Mouse (Mus musculus) hindbrain, embryonic 10.5 days (tissue): ENCODE measurements around the gene Senp1. TPM values are rescaled to one million over a fixed set of nuclear protein-coding genes. Genes with fewer than 3 reads are reported as not detected.

Experiments
- DNase-seq: peaks from one replicate; pipeline ENCODE4 v3.0.0-alpha.2; 2017; ENCODE audit warnings: low spot score
- H3K27ac ChIP-seq: fragments of 300-500 bp; sonication (generic); 2 replicates; pipeline ENCODE4 v1.5.1; 2016; ENCODE audit warnings: mild to moderate bottlenecking, moderate library complexity
- H3K27me3 ChIP-seq: fragments of 300-500 bp; sonication (generic); 2 replicates; pipeline ENCODE4 v1.6.1; 2016; ENCODE audit warnings: mild to moderate bottlenecking; ENCODE audit not compliant: poor library complexity, insufficient read depth, severe bottlenecking
- H3K36me3 ChIP-seq: fragments of 300-500 bp; sonication (generic); 2 replicates; pipeline ENCODE4 v1.6.1; 2016; ENCODE audit warnings: mild to moderate bottlenecking, moderate library complexity
- H3K4me1 ChIP-seq: fragments of 300-500 bp; sonication (generic); replicated peaks from 2 replicates; pipeline ENCODE4 v1.6.1; 2016; ENCODE audit warnings: mild to moderate bottlenecking
- H3K4me3 ChIP-seq: fragments of 300-500 bp; sonication (generic); 2 replicates; pipeline ENCODE4 v1.5.1; 2016; ENCODE audit warnings: mild to moderate bottlenecking, moderate library complexity
- H3K9me3 ChIP-seq: fragments of 300-500 bp; sonication (generic); 2 replicates; pipeline ENCODE4 v1.6.1; 2016; ENCODE audit warnings: mild to moderate bottlenecking, moderate library complexity
- WGBS: fragments of 180-500 bp; shearing (Covaris S2); methylation state at CpG from one replicate; pipeline ENCODE4 v1.1.7; 2016; 5-methylcytosine and 5-hydroxymethylcytosine counted together
- polyA plus RNA-seq: library from polyadenylated mRNA; unstranded; fragments of >200 nt; fragmentation: Nextera tagmentation; extraction: Ambion mirVana; gene quantifications from 2 replicates; pipeline ENCODE4 v1.2.1, GENCODE M21; 2016

Senp1 gene
- polyA plus RNA-seq = 36.5 and 44.1 TPM in 2 replicates

DNA sequence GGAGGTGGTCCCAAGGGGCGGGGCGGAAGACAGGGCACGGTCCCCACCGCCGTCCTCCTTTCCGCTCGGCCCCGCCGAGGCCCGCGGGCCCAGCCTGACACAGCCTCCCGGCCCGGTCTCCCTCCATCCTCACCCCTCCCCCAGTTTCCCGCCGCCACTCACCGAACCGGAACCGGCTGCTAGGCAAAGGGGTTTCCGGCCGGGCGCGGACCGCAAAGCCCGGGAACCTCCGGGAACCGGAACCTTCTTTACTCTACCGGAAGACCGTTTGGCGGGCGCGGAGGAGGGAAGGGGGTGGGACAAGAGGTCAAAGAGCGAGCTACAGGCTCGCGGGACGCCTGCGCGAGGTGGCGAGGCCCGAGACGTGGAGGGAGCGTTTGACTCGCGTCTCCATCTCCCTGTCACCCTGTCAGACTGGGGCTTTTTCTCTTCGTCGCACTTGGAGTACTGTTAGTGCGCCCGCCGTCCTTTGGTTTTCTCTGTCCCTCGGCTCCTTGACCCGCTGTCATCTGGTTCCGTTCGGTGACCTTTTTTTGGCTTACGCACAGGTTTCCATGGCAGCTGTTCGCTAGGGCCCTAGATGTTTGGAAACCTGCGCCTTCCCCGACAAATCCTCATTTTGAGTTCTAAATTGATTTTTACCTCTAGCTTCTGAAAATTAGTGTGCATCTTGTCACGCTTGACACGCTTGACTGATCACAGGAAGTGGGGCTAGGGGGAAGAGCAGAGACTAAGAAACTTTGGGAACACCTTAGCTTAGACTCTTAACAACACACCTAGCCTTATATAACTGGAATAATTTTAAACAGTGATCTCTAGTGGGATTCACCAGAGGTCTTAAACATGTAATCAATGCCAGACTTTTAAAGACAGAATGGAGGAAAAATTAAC is at the start of gene Senp1:
Gene Senp1 (minus strand): TSS at position 624 of the 891 bp plus-strand sequence.
- H3K4me1 ChIP-seq = peaks cover 22% of the 10 kb centered on the region
- under 1% methylated on average over 58 of the region's 58 CpGs for WGBS

DNA sequence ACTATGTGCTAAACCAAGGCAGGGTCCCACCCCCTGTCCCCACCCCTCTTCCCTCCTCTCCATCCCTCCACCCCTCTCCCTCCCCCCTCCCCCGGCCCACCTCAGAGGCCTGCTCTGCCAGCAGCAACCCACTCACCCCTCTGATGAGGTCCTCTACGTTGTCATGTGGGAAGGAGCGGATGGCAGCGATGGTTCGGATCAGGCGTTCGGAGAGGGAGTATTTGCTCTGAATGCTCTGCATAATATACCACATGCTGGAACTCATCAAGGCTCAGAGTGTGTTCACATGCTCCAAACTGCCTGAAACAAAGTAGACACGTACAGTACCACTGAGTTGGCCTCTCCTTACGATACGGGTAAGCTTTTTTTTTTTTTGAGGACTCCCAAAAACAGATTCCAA is 49.0 kb upstream of the Senp1 start:
- peaks cover 50% of the 10 kb centered on the region for H3K36me3 ChIP-seq
- no peak overlapping the region for H3K4me3 ChIP-seq
- no peaks in the 10 kb centered on the region for H3K9me3 ChIP-seq
- DNase-seq = no peak
- H3K4me1 ChIP-seq = peaks cover 19% of the 10 kb centered on the region
- H3K27ac ChIP-seq = no peak overlapping the region
- no peaks in the 10 kb centered on the region for H3K27me3 ChIP-seq
- WGBS = 81% methylated on average over 10 of the region's 10 CpGs

More for the DNA sequence above, at the start of gene Senp1:
- peak within 1 kb of the TSS; percentile 98 for H3K27ac ChIP-seq
- H3K9me3 ChIP-seq = no peaks in the 10 kb centered on the region
- peak within 1 kb of the TSS; percentile 97 for H3K4me3 ChIP-seq
- DNase-seq = peak; percentile 92
- no peaks in the 10 kb centered on the region for H3K27me3 ChIP-seq
- peaks cover 7% of the 10 kb centered on the region for H3K36me3 ChIP-seq

DNA sequence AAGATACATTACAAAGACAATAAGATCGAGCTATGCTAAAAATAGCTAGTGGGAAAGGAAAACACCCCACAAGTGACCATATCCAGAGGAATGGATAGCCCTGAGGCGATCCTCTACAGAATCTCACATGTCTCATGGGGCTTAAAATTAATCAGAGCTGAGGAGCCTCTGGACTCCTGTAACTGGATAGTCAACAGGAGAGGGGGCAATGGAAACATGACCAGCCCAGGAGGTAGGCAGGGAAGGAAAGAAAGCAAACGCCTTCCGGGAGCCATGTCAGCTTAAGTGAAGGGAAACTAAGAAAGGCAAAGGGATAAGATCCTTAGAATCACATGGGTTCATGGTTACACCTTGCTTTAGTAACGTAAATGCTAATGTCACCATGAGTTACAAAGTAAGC is 47.3 kb upstream of the Senp1 start:
- 93% methylated on average over 5 of the region's 5 CpGs for WGBS
- H3K36me3 ChIP-seq = peaks cover 67% of the 10 kb centered on the region
- peaks cover 15% of the 10 kb centered on the region for H3K4me1 ChIP-seq
- DNase-seq = no peak
- no peaks in the 10 kb centered on the region for H3K27me3 ChIP-seq
- no peaks in the 10 kb centered on the region for H3K9me3 ChIP-seq
- H3K4me3 ChIP-seq = no peak overlapping the region
- H3K27ac ChIP-seq = no peak overlapping the region

DNA sequence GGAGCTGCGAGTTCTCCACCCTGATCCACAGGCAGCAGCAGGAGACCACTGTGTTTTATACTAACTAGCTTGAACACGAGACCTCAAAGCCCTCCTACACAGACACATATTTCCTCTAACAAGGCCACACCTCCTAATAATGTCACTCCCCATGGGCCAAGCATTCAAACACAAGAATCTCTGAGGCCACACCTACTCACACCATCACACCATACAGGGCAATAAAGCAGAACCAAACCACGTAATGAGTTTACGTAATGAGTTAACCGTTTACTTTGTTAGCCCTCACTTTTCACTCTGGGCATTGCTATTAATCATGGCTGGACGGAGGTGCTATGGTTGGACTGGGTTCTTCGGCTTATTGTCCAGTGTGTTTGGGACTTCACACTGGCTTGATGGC is 46.2 kb upstream of the Senp1 start:
- DNase-seq = no peak
- WGBS = 92% methylated on average over 7 of the region's 7 CpGs
- no peak overlapping the region for H3K27ac ChIP-seq
- peaks cover 7% of the 10 kb centered on the region for H3K4me1 ChIP-seq
- H3K27me3 ChIP-seq = no peaks in the 10 kb centered on the region
- peaks cover 77% of the 10 kb centered on the region for H3K36me3 ChIP-seq
- H3K4me3 ChIP-seq = no peak overlapping the region
- no peaks in the 10 kb centered on the region for H3K9me3 ChIP-seq

DNA sequence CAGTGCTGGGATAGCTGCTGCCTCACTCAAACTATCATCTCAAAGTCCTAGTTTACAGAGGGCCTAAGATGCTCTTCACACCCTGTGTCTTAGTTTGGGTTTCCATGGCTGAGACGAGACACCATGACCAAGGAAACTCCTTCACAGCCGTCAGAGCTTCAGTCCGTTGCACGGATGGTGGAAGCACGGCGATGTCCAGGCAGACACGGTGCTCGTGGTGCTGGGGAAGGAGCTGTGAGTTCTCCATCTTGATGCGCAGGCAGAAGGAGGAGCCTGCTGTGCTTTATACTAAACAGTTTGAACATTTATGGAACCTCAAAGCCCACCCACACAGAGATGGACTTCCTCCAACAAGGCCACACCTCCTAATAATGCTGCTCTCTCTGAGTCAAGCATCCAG is 43.3 kb upstream of the Senp1 start:
- 92% methylated on average over 9 of the region's 9 CpGs for WGBS
- H3K4me3 ChIP-seq = no peak overlapping the region
- DNase-seq = no peak
- peaks cover 98% of the 10 kb centered on the region for H3K36me3 ChIP-seq
- no peaks in the 10 kb centered on the region for H3K4me1 ChIP-seq
- no peak overlapping the region for H3K27ac ChIP-seq
- H3K27me3 ChIP-seq = no peaks in the 10 kb centered on the region
- H3K9me3 ChIP-seq = no peaks in the 10 kb centered on the region

DNA sequence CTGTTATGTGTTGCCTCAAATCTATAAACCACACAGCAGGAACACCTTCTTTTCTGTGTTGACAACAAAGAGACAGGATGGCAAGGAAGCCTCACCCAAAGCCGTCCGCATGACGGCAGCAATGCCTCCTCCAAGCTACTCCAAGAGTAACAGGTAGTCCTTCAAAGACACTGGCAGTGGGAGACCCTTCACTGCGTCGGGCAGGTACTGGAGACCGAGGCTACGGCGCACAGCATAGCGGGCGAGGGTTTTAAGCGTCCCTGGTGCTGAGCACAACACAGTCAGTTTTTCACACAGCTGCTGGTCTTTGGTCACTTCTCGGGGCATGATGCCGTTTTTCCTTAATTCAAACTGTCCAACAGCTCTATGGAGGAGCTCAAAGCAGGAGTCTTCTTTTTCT is 42.1 kb upstream of the Senp1 start:
- no peak for DNase-seq
- Histone ChIP-seq H3K27me3 (no peaks in the 10 kb centered on the region), H3K4me3 (no peak overlapping the region), H3K4me1 (no peaks in the 10 kb centered on the region), H3K9me3 (no peaks in the 10 kb centered on the region), H3K27ac (no peak overlapping the region), H3K36me3 (peaks cover 97% of the 10 kb centered on the region)
- WGBS = 92% methylated on average over 13 of the region's 13 CpGs

DNA sequence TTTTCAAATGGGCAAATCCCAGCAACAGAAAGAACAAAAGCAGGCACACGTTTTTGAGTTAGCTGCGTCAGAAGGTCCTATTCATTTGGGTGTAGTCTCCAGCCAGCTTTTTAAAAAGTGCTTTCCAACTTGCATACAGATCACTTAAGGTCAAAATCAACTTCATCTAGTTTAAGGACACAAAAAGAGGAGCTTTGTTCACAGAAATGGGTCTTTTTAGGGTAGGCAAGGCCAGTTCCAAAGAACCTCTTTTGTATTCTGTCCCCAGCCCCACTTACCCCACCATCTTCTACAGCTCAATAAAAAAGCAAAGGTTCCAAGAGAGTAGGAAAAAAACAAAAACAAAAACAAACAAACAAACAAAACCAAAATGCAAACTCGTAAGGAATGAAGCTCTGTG is 41.1 kb upstream of the Senp1 start:
- Histone ChIP-seq H3K9me3 (no peaks in the 10 kb centered on the region), H3K27ac (no peak overlapping the region), H3K4me3 (no peak overlapping the region), H3K4me1 (no peaks in the 10 kb centered on the region), H3K36me3 (peaks cover 97% of the 10 kb centered on the region), H3K27me3 (no peaks in the 10 kb centered on the region)
- 70% methylated on average over 3 of the region's 3 CpGs for WGBS
- DNase-seq = no peak

DNA sequence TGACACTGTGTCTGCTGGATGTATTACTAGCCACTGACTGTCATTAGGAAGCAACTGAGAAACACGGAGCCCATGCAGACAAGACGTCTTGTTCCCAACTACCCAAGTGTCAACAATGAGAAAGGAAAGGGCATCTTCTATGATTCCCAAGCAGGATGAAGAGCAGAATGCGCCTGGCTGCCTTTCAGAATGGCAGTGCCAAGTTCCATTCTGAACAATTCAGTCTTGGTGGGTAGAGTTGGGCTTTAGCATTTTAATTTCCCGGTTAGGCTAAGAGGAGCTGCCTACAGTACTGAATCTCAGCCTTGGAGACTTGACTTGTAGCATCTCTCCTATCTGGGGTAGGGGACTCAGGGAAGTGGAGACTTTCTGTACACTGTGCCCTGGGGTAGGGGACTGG is 40.5 kb upstream of the Senp1 start:
- Histone ChIP-seq H3K27me3 (no peaks in the 10 kb centered on the region), H3K27ac (no peak overlapping the region), H3K36me3 (peaks cover 97% of the 10 kb centered on the region), H3K4me1 (peaks cover 3% of the 10 kb centered on the region; the same call in 1 of the 2 replicates), H3K9me3 (no peaks in the 10 kb centered on the region), H3K4me3 (no peak overlapping the region)
- 89% methylated on average over 4 of the region's 4 CpGs for WGBS
- DNase-seq = no peak

DNA sequence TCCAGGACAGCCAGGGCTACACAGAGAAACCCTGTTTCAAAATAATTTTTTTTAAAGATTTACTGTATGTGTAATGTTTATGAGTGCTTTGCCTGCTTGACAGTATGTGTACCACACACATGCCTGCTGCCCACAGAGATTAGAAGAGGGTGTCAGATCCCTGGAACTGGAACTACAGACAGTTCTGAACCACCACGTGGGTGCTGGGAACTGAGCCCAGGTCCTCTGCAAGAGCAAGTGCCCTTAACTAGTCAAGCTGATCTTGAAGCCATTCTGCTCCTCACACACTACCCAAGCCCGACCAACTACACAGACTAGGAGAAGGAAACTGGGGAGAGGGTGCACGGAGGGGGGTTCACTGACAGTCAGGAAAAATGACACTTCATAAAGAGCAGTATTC is 39.9 kb upstream of the Senp1 start:
- Histone ChIP-seq H3K27me3 (no peaks in the 10 kb centered on the region), H3K36me3 (peaks cover 98% of the 10 kb centered on the region), H3K4me1 (peaks cover 6% of the 10 kb centered on the region; the same call in 1 of the 2 replicates), H3K27ac (no peak overlapping the region), H3K4me3 (no peak overlapping the region), H3K9me3 (no peaks in the 10 kb centered on the region)
- no peak for DNase-seq
- 92% methylated on average over 3 of the region's 3 CpGs for WGBS

DNA sequence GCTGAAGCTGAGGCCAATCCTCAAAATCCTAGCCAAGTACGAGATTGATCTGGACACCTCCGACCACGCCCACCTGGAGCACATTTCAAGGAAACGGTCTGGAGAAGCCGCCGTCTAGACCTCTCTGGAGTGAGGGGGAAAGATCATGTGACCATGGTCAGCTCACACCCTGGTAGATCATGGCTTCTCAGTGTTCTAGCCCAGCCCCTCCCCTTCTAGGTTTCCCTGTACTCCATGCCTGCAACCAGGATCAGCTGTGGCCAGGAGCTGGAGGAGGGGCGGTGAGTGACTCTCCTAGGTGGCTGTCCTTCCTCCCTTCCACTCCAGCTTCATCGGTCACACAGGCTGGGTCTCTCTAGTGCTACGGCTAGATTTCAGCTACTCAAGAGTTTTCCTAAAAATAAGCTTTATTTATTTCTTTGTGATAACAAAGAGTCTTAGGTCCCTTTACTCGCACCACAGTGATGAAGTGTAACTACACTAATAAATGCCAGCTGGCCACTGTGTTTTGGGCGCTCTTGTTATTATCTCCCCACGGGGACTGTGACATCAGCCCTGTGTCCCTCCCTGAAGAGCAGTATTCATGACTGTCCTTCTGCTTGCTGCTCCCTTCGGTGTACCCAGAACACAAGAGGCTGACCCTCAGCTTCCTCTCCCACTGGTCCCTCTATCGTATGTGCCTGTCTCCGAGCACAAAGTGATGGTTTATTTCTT is 38.6 kb upstream of the Senp1 start:
- no peak for DNase-seq
- Histone ChIP-seq H3K4me1 (peaks cover 6% of the 10 kb centered on the region; the same call in 1 of the 2 replicates), H3K27me3 (no peaks in the 10 kb centered on the region), H3K27ac (no peak overlapping the region), H3K4me3 (no peak overlapping the region), H3K36me3 (peaks cover 97% of the 10 kb centered on the region), H3K9me3 (no peaks in the 10 kb centered on the region)
- WGBS = 92% methylated on average over 15 of the region's 15 CpGs

DNA sequence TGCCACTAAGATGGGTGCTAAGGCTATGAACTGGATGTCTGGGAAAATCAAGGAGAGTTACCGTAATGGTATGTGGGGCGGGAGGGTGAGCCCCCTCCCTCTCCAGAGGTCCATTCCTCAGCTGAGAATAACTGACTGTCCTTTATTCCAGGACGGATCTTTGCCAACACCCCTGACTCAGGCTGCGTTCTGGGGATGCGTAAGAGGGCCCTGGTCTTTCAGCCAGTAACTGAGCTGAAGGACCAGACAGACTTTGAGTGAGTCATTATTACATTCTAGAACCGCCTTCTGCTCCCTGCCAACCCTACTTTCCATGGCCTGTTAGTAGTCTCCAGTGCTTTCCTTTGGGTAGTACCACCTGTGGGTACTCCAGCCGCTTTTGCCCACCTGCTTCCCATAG is 37.9 kb upstream of the Senp1 start:
- no peak for DNase-seq
- no peaks in the 10 kb centered on the region for H3K27me3 ChIP-seq
- peaks cover 97% of the 10 kb centered on the region for H3K36me3 ChIP-seq
- no peak overlapping the region for H3K4me3 ChIP-seq
- no peaks in the 10 kb centered on the region for H3K9me3 ChIP-seq
- 92% methylated on average over 7 of the region's 7 CpGs for WGBS
- H3K4me1 ChIP-seq = peaks cover 6% of the 10 kb centered on the region; the same call in 1 of the 2 replicates
- no peak overlapping the region for H3K27ac ChIP-seq

DNA sequence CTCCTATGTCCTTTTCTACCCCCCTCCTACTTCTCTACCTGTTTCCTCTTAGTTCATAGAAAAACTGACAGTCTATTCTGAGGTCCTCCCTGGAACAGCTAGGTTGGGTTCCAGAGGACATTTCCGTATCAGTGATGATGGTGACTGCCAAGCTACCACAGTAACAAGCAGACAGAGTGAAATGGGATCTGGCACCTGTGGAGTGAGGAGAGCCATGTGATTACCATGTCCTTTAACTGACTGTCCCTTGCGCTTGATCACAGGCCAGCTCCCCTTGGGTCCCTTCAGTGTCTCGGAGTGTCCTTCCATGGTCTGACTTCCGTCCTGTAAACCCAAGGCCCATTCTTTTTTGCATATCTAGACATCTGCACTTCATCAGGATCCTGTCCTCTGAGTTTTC is 37.5 kb upstream of the Senp1 start:
- peaks cover 9% of the 10 kb centered on the region for H3K4me1 ChIP-seq
- no peak for DNase-seq
- no peaks in the 10 kb centered on the region for H3K27me3 ChIP-seq
- H3K36me3 ChIP-seq = peaks cover 97% of the 10 kb centered on the region
- H3K9me3 ChIP-seq = no peaks in the 10 kb centered on the region
- H3K27ac ChIP-seq = no peak overlapping the region
- no peak overlapping the region for H3K4me3 ChIP-seq
- WGBS = 94% methylated on average over 4 of the region's 4 CpGs

DNA sequence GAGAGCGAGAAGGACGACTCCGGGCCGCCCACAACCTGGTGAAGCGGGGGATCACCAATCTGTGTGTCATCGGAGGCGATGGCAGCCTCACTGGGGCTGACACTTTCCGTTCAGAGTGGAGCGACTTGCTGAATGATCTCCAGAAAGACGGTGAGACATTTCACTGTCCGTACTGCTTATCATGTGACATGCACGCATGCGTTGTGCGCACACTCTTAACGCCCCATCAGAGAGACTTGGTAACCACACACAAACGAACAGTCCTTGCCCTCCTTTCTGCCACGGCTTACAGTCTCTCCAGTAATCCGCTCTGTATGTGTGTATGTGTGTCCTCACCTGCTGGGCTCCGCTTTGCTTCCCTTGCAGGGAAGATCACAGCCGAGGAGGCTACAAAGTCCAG is 27.3 kb upstream of the Senp1 start:
- Histone ChIP-seq H3K4me1 (no peaks in the 10 kb centered on the region; the same call in 1 of the 2 replicates), H3K9me3 (no peaks in the 10 kb centered on the region), H3K27me3 (no peaks in the 10 kb centered on the region), H3K4me3 (no peak overlapping the region), H3K36me3 (peaks cover 86% of the 10 kb centered on the region), H3K27ac (no peak overlapping the region)
- 93% methylated on average over 20 of the region's 20 CpGs for WGBS
- no peak for DNase-seq
